Mouse (Mus musculus): Measurements from ENCODE around the gene Gspt1.
"Not testable (repeated sequence)": the region's sequence is repeated elsewhere in the genome, so short reads cannot be mapped to it uniquely, and the experiment has no call there.

The Gspt1 gene

DNA sequence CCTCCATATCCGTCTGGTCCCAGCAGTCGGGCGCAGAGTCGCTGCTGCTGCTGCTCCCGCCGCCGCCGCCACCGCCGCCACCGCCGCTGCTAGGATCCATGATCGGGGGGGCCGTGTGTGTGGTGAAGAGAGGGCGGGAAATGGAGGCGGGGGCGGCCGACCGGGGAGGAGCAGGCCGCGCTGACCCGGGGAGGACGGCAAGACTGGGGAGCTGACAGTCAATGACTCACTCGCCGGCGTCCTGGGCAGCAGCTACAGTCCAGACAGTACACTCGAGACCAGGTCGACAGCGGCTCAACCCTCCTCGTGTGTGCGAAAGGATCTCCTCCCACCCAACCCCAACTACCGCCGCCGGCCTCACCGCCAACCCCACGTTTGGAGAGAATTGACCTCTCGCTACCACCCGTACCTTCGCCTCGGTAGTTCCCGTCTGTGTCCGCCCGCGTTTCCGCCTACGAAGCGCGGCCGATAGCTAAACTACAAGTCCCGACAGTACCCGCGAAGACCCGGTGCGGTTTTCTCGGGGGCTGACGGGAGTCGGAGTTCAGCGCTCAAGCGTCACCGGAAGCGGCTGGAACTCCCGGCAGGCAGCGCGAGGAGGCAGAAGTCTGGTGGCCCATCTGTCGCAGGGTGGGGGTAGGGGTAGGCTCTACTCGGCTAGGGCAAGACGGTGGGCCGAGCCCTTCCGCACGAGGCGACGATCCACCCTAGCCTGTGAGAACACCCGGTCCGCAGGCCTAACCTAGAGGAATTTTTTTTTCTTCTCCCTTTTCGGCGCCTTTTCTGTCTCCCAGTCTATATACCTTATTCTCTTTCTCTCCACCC lies at the start of gene Gspt1:
Gspt1 (minus strand) TSS at position 428 of the 825 bp plus-strand sequence.
- peak; percentile 99 for DNase-seq

DNA sequence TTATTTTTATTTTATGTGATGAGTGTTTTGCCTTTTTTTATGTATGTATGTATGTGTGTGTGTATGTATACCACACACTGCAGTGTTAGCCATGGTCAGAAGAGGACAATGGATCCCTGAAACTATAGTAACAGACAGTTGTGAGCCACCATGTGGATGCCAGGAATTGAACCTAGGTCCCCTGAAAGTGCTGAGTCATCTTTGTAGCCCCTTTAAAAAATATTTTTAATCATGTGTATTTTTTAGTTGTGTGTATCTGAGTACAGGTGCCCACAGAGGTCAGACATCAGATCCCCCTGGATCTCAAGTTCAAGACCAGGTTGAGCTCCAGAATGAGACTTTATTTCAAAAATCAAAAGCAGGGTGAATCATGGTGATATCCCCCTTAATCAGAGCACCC lies 49.6 kb upstream of the Gspt1 start:
- DNase-seq: no peak

DNA sequence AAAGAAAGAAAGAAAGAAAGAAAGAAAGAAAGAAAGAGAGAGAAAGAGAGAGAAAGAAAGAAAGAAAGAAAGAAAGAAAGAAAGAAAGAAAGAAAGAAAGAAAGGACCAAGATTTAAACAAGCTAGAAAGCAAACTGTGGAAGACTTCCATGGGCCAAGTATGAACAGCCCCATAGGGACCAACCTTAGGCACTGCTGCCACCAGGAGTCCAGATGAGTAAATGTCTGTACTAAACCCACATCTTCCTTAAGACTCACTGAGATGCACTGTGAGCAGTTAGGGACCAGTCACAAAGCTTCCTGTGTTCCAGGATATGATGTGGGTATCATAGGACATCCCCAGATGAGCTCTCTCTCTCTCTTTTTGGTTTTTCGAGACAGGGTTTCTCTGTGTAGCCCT lies 43.6 kb upstream of the Gspt1 start:
- DNase-seq: peak; percentile 21

DNA sequence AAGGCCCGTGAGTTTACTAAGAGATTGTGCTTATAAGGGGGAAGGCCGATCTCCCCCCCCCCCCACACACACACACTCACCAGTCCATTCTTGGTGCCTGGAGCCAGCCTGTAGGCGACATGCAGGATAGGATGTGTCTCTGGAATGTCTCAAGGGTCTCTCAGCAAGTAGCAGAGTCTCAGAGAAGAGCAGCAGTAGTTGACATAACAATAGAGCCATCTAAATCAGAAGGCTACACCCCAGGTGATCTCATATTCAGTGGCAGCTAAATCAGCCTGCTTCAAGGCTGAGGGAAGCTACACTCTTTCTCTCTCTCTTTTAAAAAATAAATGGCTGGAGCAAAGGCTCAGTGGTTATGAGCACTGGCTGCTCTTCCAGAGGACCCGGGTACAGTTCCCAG lies 41.5 kb upstream of the Gspt1 start:
- not testable (repeated sequence) for DNase-seq

DNA sequence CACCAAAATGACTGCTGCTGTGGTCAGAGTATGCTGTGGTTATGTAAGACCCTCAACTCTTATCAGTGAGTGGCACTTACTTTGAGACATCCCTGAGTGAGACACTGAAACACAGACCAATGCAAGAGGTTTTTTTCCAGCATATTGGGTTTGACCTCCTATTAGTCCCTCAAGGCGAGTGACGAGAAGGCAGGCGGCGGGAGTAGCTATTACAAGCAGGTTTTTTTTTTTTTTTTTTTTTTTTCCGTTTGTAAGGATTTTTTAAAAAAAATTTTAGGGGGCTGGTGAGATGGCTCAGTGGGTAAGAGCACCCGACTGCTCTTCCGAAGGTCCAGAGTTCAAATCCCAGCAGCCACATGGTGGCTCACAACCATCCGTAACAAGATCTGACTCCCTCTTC lies 34.7 kb upstream of the Gspt1 start:
- not testable (repeated sequence) for DNase-seq

DNA sequence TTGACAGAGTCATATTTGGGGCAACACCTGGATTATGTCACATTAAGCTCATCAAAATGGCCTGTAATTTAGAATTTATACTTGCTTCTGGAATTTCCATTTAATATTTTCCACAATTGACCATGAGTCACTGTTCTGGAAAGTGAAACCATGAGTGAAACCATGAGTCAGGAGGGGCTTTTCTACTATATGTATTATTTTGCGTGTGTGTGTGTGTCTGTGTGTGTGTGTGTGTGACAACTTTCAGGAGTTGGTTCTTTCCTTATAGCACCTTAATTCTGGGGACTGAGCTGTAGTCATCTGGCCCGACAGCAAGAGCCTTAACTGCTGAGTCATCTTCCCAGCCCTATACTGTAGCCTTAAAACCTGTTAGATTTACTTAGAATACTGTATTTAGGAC lies 31.8 kb upstream of the Gspt1 start:
- no peak for DNase-seq

DNA sequence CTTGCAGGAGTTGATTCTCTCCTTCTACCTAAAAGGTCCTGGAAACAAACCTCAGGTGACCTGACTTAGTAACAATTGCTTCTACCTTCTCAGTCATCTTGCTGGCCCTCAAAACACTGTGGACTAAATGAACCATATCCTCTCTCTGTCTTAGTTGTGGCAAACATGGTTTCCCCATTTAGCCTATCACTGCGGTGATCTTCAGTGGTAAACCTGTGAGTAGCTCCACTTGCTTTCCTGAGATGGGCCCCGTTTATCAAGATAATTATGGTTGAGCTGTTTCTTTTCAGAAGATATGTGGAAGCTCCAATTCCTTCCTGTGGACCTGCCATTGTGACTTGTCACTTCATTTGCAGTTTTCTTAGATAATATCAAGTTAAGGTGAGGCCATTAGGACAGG lies 30.8 kb upstream of the Gspt1 start:
- DNase-seq: no peak

DNA sequence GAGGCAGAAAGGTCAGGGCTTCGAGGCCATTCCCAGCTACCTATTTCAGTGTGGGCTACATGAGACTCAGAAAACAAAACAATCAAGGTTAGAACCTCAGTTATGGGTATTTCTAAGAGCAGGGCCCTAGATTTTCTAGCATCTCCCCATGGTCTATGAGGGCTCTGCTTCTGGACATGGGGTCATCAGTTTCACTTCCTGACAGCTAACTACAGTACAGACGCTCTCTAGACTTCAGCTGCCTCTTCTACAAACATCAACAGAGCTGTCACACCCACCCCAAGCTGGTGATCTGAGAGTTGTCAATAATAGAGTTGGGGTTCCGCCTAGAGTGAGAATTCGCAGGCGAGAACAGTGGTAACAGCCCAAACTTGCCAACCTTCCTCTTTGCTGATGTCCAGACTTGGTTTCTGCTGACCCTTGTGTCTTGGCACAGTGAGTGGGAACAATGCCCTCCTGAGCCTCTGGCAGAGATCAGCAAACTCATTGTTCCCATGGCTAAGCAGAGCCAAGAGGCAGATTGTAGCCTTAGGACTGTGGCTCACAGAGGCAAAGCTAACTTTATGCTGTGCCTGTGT lies 28.6 kb upstream of the Gspt1 start:
- no peak for DNase-seq

DNA sequence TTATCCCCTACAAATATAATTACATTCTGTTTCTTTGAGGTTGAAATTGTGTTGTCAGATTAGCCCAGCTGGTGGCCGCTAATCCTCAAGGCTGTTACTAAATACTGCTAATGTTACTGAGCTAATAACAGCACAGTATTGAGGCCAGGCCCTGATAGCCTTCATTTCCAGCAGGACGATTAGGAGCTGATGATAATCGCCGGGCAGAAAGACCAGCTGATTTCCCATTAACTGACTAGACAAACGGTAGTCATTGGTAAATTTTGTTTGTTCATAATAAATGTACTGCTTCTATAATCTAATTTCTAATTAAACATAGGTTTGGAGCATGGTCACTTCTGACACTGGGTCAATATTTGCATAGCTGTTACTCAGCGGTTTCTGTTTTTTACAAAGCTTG lies 24.7 kb upstream of the Gspt1 start:
- no peak for DNase-seq

DNA sequence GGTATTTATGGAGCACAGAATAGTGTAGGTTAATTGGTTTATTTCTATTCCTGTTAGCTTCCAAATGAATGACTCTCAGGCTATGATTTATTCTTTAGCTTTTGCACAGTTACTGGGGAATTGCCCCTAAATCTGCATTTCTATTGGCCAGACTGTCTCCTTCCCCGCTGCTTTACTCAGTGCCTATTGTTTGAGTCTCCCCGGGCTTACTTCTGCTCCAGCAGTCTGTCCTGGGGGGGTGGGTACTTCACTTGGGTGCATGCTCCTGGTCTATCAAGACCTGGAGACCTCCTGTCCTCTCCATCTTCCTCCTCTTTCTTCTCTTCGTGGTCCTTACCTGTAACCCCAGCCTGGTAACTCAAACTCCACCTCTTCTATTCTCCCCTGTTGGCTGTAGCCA lies 22.8 kb upstream of the Gspt1 start:
- DNase-seq: no peak

DNA sequence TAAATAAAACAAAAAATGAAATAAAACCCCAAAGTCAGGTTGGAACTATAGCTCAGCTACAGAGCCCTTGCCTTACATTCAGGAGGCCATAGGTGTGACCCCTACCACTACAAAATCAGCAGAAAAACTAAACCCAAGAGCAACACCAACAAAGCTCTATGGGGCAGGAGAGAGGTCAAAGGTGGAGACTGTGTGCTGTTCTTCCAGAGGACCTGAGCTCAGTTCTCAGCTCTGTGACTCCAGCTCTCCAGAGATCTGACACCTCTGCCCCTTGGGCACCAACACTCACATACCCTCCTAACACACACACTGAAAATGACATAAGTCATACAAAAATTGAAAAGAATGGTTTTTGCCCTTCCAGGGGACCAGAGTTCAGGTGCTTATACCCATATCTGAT lies 16.9 kb upstream of the Gspt1 start:
- no peak for DNase-seq

DNA sequence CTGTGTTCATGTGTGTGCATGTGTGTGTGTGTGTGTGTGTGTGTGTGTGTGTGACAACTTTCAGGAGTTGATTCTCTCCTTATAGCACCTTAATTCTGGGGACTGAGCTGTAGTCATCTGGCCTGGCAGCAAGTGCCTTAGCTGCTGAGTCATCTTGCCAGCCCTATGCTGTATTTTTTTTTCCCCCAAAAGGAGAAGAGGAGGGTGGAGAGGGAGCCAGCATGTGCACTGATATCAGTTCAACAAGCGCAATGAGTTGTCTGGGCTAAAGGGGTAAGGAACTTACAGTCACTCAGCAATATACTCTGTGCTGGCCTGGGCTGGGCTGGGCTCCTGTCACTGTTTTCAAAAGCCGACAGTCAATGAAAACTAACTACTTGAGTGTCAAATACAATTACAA lies 16.5 kb upstream of the Gspt1 start:
- no peak for DNase-seq

DNA sequence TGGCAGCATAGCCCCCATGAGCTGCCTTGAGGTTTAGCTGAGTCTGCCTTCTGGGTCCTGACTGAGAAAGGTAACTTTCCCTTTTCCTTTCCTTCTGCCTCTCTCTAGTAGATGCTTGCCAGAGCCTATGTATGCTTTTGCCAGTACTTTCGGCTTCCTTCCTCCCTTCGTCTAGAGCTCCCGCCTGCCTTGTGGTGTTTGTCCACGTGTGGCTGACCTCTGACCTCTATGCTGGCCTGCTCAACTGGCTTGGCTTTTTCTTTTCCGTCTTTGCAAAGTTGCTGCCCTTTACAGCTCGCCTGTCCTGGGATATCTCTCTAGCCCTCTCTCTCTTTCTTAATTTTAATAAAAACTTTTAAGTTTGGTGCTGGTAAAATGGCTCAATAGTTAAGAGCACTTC lies 15.7 kb upstream of the Gspt1 start:
- DNase-seq: peak; percentile 25

DNA sequence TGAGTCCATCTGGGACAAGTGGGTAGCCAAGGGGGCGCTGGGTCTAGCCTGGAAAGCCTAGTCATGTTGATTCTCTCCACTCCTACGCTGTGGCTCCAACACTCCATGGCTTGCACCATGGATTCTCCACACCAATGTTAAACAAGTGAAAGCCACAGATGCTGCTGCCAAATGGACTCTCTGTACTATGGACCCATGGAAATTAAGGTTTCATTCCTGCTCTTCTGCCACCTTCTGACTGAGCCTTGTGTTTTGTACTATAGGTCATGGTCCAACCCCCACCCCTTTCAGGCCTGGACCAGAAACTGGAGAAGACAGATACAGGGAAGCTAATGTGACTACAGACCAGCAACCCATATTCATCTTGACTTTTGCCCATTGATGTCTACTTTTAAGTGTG lies 12.4 kb upstream of the Gspt1 start:
- no peak for DNase-seq

DNA sequence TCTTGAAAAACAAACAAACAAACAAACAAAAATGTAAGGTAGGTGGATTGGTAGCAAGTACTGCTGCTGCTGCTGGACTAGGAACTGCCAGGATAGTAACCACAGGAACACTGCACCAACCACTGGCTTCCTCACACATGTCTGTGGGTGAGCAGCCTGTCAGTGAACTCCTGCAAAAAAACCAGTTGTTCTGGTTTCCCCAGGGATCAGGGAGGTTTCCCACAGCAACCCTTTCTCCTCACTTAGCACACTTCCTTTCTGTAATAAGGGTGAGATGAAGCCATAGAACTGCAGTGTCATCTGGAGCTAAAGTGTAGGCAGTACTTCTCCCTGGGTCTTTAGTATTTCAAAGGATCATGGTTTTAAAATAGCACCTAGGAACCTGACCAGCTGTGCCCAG lies 9.1 kb upstream of the Gspt1 start:
- DNase-seq: no peak

DNA sequence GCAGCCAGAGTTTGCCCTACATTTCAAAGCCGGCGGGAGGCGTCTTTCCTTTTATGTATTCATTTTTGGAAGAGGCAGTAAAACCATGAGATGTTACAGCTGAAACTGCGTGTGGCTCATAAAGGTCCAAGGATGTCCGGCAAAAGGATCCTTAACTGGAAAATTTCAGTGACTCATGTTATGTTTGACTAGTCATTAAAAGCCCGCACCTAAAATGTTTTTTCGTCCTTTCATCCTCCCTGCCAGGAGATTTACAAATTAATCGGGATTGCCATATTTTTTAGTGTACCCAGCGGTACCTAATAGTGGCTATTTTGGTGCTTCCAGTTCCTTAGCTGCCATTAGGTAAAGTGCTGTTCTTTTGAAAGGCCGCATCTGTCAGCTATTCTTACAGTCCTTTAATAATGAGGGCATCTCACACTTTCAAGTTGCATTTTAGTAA lies 619 bp upstream of the Gspt1 start:
- DNase-seq: no peak

DNA sequence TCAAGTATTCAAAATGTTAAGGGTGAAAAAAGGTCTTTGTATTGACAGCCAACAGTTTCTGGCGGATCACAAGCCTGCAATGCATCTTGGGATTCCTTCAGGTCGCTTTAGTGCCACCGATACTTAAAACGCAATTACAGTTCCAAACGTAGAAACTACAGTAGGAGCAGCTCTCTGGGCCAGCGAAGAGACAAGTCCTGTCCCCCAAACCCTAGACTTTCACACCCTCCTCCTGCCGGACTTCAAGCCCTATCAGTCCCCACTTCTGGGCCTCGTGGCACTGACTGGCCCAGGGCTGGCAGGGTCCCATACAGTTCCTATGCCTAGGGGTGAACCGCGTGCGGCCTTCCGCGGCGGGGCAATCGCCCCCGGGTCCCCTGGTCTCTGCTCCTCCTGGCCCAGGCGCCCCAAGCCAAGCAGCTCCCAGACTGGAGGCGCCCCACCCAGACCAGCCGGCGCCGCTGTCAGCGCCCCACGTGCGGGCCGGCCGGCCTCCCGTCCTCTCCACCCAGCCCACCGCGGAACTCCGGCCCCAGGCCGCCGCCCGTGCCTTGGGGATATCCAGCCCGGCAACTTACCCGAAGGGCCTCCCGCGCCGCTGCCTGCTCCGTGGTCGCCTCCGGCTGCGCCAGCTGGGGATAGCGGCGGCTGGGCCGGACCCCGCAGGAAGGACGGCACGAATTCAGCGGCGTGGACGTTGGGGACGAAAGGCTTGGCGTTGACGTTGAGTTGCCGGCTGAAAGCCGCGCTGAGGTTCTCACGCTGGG lies 877 bp downstream of the Gspt1 start:
- DNase-seq: peak; percentile 54

DNA sequence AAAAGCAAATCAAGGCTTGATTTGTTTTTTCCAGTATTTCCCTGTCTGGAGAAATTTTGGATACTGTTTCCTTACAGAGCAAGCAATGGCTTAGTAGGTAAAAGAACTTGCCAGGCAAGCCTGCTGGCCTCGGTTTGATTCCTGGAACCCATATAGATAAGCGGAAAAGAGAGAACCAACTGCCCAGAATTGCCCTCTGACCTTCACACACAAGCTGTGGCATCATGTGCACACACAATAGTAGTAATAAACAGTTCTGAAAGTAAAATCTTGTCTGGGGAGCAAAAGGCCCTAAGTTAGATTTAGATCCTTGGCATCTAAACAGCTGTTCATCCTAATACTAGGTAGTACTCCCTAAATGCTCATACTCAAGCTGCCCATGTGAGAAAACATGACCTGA lies 6.3 kb downstream of the Gspt1 start:
- no peak for DNase-seq

DNA sequence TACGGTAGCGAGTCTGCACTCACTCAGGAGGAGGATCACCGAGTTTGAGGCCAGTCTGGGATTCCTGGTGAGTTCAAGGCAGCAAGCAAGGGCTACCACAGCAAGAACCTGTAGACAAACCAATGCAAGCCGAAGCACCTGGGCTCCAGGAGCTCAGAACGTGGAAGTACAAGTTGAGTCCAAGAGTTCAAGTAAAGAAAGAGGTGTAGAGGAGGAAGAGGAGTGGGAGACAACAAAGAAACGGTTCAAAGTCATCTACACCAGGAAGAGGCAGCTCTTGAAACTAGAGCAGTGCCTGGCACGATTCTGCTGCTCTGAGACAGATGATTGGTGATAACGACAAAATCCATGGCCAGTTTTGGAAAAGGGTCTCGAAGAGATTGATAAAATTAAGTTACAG lies 8.4 kb downstream of the Gspt1 start:
- DNase-seq: no peak

DNA sequence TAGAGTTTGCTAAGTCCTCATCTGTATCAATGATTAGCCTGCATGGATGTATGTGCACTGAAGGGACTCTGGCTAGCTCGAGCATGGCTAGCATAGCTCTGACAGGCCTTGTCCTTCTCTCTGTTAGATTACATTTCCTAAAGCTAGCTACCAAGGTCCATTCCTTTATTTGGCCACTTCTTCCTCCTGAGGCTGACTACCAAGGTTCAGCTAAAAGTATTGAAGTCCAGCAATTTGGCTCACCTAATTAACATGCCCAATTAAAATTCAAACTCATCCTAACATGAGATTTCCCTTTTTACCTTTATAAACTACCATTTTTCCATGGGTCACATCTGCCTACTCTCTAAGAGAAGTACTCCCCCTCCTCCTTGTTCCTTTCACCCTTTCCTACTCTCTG lies 11.7 kb downstream of the Gspt1 start:
- no peak for DNase-seq

DNA sequence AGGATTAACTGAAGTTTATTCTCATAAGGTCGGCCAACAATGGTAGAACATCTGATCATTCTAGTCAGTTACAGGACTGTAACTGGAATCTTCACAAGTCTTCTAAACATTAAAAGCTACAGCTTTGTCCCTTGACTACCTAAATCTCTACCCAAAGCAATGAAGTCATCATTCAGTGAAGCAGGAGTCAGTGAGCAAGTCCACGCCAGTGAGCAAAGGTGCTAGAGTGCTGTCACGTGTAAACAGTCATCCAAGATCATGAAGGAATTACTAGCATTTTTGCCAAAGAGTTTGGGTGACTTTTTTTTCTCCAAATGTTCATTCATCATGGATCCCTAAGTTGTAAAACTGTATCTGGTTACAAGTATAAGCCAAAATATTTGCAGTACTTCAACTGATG lies 36.3 kb downstream of the Gspt1 start:
- no peak for DNase-seq

DNA sequence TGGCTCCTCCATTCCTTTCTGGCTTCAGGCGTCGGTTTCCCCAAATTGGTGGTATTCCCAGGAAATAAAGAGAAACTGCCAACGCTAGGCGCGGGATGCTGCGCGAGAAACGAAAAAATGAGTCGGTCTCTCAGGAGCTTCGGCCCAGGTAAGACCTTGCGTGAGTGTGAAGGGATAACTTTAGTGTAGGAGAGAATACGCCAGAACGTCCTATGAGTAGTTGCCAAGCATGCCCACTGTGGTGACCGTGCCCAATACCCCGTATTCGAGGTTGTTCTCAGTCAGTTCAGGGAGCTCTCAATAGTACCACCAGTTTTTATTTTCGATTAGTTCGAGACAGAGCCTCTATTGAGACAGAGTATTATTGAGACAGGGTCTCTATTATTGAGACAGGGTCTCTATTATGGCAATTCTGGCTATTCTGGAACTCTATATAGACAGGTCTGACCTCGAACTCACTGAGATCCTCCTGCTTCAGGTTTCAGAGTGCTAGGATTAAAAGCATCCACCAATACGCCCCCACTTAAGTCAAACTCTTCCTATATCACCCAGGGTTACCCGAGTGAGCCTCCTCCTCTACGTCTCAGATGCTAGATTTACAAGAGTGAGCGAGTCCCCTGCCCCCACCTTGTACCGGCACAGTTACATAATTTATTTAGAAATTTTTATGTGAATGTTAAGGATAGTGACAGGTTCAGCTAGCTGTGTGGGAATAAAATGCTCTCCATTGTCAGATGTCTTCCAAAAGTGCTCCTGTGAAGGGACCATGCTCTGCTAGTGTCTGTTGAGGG lies 50.3 kb downstream of the Gspt1 start:
- no peak for DNase-seq

Data from embryo, embryonic 11 days (tissue).